Mouse (Mus musculus) frontal cortex, postnatal 14 days (tissue): ENCODE data around the gene Acbd5.
A peak's percentile ranks its signal among the peaks of the same experiment; 100 is the strongest.
"Not testable (repeated sequence)": the region's sequence is repeated elsewhere in the genome, so short reads cannot be mapped to it uniquely, and the experiment has no call there.

Experiments
- DNase-seq, 2 experiments: peaks; one replicate each; pipeline ENCODE4 v3.0.0; 2022; ENCODE audit warnings: low spot score in 2 of 2

The Acbd5 gene

DNA sequence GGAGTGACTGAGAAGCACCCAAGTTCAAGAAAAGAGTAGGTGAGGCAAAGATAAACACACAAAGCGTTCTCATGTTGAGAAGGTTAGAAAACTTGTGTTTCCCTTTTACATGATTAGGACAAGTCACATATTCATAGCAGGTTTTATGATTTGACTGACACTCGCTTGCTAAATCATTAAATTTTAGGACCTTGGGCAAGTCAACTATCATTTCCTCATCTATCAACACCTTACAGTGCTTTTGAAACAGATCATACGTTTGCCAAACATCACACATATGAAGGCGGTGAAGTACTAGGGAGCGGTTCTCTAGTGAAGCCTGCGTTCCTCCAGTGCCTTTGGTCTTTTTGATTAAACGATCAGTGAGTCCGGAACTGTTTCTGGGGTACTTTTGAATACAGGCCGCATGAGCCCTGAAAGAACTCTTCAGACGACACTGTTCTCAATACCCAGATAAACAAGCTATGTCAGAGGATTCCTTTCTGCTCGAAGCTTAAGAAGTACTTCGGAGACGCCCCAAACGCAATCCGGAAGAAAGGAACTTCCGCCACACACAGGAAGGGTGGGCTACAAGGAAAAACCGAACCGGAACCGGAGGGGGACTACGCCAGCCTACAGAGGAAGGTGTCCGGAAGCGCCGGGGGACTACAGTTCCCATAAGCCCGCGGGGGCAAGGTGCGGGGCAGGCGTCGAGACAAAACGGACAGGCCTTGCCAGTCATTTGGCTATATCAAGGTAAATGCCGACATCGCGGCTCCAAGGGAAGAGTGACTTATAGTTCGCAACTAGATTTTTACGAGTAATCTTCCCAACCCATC lies at the start of gene Acbd5:
Gene Acbd5, plus strand, starts transcription at position 616 of the 818 bp plus-strand sequence.
- peak; percentile 91 for DNase-seq

DNA sequence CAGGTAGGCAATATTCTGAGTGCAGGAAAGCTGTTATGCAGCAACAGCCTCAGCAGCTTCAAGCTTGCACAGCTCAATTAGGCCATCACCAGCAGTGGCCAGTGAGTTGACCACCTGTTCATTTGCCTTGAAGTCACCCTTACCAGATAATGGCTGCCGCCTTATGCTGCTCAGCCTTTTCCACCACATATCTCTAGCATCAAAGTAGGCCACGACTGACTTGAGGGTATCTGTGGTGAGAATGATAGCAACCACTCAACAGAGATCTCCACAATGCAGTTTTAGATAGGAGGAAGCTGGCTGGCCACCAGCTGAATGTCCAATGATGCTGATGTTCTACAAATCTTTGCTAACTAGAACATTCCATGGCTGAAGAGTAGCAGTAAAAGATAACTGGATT lies 48.8 kb upstream of the Acbd5 start:
- no peak for DNase-seq

DNA sequence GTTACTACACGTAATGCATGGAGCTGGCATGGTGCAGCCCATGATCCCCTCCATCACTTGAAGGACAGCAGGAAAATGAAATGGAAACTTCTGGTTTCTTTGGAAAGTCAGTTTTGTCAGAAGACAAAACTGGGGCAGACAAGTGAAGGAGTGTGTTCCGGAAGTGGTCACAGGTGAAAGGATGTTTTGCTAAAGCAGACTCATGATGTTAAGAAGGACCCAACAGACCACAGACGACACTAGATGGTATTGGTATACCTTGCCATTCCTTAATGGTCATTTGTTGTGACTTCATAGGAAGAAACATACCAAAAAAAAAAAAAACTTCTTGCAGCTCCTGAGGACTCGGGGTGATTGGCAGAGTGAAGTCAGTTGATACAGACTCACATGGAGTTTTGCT lies 46.6 kb upstream of the Acbd5 start:
- DNase-seq: no peak

DNA sequence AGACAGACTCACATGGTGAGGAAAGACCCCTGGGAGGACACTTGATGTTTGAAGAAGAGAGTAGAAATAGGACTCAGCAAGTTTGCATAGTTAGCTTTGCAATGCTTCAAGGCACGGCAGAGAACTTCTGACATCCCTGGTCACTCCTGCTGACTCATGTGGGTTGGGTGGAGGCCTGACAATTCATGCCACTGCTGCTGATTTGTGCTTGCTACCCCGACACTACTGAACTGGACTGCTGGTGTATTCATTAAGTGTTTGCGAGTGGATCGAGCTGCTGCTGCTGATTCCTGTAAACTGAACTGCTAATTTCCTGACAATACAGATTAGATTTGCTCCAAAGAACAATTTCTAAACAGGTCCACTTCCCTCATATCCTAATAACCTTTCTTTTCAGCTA lies 46.2 kb upstream of the Acbd5 start:
- no peak for DNase-seq

DNA sequence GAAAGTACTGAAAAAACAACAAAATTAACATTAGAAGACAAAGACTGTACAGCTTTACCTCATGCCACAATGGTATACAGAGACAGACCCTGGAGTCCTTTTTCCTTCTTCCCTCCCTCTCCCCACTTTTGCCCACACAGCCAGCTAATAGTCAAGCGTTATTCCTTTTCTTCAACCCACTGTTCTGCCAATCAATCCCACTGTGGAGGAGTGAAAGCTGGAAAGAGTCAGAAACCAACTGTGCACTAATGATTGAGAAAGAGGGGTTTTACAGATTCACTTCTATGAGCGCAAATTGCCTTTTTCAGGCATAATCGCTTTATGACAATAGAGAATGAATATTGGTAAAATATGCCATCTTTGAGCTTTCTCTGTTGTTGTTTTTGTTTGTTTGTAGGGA lies 44.9 kb upstream of the Acbd5 start:
- no peak for DNase-seq

DNA sequence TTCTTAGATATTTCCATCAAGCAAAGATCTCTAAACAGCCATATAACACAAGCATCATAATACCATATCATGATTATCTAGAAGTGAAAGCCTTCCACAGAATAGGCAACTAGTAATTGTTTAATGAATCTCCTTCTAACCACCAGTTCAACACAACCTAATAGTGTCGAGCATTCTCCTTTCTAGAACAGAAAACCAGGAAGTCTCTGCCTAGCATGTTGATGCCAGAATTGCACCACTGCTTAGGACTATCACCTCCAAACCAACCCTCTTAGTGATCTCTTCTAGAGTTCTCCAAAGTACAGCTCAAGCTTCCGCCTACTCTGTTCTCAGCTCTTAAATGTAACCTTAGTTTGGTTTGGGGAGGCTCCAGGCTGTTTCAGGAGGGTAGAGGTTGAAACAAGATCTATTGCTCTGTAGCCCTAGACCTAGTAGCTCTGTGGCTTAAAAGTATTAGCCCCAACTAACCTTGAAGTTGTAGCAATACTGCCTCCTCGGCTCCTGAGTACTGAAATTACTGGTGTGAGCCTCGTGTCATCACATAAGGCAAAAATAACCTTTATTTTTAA lies 44.2 kb upstream of the Acbd5 start:
- no peak for DNase-seq

DNA sequence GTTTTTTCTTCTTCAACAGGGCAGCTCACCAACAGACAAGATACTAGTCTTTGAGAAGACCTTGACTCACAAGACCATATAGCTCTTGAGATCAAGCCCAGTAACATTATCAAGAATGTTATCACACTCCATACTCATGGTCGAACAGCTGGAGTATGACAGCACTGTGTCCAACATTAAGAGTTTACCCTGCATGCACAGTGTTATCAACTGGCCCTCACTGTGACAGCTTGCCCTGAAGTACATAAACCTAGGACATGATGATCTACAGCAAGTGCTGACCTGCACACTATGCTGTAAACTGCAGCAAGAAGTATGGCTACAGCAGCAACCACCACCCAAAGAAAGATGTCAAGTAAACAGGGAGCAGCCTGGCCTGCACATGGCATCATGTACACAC lies 41.6 kb upstream of the Acbd5 start:
- no peak for DNase-seq

DNA sequence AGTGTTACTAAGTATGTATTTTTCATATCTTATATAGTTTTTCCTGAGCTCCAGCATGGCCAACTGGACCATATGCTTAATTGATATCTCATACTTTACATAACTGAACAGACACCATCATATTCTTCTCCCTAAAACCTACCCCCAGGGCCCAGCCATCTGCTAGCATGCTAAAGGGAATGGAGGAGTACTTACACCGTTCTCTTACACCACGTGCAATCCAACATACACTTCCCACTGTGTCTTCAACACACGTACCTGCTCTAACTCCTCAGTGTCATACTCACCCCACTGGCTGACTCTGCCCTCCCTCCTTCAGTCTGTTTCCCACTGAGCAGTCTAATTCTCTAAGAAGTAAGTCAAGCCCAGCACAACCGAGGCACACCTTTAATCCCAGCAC lies 39.1 kb upstream of the Acbd5 start:
- DNase-seq: no peak

DNA sequence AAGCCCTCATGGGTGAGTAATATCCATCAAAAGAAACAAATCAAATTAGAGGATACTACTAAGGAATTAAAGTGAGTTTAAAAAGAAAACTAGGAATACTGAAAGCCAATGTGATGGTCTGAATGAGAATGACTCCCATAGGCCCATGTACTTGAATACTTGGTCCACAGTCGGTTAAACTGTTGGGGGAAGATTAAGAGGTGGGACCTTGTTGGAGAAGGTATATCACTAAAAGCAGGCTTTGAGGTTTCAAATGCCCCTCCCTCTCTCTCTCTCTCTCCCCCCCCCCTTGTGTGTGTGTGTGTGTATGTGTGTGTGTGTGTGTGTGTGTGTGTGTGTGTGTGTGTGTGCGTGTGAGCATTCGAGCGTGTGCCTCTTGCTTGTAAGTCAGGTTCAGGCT lies 37.3 kb upstream of the Acbd5 start:
- DNase-seq: no peak

DNA sequence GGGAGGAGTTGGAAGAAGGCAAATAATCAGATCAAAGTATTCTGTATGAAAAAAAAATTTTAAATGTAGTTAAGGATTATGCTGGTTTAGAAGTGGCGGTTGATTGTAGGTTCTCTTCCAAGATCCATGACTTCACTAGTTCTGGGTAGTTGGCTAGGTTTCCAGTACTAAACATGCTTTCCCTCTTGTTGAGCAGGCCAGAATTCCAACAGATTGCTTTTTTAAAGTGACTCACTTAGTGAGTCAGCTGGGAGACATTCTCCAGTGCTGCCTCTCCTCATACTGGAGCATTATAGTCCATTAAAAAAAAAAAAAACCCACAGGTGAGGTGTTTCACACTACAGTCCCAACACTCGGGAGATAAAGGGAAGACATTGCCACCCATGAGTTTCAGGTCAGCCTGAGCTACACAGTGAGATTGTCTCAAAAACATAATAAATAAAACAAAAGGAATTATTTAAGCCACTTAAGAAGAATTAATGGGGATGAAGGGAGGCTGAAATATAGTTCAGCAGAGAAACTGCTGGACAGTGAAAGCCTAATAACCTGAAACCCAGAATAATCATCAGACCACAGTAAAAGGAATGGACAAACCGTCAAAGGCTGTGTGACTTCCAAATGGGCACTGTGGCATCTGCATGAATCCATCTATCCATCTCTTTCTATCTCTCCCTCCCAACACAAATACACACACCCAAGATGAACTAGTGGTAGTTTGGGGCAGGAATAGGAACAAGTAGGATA lies 33.1 kb upstream of the Acbd5 start:
- no peak for DNase-seq

DNA sequence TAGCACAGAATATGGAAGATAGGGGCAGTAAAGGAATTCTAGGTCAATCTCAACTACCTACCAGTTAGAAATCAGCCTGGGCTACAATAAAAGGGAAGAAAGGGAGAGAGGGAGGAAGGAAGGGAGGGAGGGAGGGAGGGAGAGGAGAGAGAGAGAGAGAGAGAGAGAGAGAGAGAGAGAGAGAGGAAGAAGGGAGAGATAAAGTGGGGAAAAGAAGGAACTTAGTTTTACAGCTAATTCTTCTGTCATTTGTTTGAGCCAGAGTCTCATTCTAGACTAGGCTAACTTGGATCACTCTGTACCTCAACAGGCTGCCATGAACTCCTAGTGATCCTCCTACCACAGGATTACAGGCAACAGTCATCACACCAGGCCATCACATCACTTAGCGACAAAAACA lies 32.5 kb upstream of the Acbd5 start:
- DNase-seq: no peak

DNA sequence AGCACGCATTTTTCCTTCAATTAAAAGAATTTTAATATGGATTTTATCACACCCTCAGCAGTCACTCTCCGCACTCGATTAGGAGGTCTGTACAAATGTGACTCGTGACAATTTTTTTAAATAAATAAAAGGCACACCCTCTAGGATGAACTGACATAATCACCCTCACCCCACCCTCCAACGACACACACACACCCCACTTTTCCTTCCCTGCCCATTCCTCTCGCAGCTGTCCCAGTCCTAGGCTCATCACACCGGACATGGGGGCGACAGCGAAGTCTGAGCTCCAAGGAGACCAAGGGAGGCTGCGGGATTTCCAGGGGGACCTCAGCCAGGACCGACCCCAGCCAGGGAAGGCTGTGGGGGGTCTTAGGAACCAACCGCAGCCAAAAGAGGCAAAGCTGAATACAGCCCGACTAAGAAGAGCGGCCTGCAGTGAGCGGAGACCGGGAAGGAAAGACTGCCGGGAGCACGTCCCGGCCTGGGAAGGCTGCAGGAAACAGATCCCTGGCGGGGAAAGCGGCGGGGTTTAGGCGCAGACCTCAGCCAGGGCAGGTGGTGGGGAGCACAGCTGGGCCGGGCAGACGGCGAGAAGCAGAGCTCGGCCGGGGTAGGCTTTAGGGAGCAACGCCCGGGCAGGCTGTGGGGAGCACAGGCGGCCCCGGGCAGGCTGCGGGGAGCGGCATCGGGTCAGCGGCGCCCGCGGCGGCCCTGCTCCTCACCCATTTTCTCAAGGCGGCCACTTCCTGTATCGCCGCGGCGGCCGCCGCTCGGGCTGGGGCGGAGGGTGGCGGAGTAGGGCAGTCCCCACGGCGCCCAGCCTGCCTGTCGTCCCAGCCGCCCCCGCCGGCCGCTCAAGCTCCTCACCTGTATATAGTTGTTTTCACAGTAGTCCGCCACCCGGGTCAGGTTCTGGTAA lies 28.6 kb upstream of the Acbd5 start:
- DNase-seq: peak in 1 of 2 experiments; percentile 51

DNA sequence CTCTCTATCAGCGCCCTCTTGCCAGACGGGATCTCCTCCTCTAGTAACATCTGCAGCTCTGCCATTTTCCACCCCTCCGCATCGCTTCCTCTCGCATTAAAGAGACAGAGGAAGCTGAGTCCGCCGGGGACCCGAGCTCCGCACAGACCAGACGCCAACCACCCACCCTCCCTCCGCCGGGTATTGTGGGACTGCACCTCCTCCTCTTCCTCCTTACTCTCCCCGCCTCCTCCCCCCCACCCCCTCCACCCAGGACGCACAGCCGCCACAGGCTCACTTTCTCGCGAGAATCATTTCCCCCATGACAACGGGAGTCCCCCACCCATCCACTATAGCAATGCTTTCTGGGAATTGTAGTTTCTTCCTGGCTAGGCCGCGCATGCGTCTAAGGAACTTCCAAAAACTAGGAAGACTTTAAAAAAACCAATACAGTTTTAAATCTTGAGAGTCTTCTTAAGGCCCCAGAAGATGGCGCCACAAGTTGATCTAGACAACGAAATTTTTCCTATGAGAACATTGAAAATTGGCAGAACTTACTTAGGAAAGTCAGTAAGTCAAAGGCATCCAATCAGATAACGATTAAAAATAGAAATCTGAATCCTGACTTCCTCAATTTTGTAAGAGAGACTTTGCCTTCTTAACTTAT lies 27.8 kb upstream of the Acbd5 start, which contains the start of gene Abi1:
Gene Abi1, minus strand, starts transcription at position 241 of the 646 bp plus-strand sequence.
- peak; percentile 89 to 92 for DNase-seq

DNA sequence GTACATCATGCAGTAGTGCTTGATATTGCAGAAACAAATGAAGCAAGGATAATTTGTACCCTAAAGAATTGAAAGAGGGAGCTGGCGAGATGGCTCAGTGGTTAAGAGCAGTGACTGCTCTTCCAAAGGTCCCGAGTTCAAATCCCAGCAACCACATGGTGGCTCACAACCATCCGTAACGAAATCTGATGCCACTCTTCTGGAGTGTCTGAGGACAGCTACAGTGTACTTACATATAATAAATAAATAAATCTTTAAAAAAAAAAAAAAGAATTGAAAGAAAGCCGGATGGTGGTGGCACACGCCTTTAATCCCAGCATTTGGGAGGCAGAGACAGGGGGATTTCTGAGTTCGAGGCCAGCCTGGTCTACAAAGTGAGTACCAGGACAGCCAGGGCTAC lies 27.3 kb upstream of the Acbd5 start:
- not testable (repeated sequence) for DNase-seq

DNA sequence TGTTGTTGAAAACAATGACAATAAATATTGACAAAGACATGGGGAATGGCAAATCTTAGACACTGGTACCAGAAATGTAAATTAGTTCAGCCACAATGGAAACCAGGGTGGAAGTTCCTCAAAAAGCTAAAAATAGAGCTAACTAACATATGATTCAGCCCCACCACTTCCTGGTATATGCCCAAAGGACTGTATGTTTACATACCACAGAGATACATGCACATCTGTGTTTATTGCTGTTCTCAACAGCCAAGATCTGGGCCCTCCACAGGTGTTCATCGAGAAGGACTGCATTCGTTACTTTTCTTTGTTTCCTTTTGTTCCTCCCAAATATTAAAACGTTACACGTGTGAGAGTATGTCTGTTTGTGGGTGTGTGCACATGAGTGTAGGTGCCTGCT lies 26.5 kb upstream of the Acbd5 start:
- DNase-seq: no peak

DNA sequence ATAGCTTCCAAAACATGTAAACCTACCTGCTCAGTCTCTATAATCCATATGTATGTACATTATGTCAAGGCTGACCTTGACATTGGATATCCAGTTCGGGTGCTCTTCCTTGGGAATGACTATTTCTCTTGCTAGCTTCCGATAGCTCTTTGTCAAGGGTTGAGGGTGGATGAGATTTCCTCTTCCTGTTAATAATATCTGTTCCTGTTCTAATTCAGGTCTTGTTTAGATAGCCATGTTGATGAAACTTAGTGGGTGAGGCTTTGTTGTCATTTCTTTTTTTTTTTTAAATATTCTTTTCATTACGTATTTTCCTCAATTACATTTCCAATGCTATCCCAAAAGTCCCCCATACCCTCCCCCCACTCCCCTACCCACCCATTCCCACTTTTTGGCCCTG lies 25.8 kb upstream of the Acbd5 start:
- DNase-seq: no peak

DNA sequence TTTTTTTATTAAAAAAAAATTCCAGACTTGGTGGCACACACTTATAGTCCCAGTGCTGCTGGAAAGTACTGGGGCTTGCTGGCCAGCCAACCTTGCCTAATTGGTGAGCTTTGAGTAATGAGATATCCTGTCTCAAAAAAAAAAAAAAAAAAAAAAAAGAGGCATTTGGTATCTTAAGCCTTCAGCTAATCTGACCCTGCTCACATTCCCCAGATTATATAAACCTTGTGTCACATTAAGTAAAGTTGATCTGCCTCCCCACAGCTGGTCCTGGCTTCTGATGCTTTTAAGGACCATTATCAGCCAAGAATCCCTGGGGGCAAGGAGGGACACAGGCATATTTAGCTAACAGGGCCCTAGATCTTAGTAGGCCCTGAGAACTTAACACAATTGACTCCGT lies 22.3 kb upstream of the Acbd5 start:
- DNase-seq: no peak

DNA sequence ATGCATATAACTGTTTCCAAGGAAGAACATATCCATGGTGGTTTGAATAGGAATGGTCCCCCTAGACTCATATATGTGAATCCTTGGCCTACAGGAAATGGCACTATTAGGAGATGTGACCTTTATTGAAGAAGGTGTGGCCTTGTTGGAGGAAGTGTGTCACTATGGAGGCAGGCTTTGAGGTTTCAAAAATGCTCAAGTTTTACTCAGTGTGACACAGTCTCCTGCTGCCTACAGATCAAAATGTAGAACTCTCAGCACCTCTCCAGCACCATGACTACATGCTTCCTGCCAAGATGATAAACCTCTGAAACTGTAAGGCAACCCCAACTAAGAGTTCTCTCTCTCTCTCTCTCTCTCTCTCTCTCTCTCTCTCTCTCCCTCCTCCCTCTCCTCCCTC lies 20.0 kb upstream of the Acbd5 start:
- no peak for DNase-seq

DNA sequence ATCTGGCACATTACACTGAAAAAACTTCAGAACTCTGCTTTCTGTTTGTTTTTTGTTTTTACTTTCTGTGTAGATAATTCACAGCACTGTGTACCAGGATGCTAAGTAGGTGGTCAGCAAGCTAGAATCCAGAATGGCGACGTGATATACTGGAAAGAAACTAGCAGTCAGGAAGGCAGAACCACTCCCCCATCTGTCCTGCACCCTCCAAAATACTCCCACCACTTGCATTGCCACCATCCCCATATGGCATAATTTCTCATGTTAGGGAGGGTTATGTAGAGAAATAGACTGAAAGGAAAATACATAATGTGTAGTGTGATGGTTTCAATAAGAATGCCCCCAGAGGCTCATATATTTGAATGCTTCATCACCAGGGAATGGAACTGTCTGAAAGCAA lies 16.1 kb upstream of the Acbd5 start:
- DNase-seq: no peak

DNA sequence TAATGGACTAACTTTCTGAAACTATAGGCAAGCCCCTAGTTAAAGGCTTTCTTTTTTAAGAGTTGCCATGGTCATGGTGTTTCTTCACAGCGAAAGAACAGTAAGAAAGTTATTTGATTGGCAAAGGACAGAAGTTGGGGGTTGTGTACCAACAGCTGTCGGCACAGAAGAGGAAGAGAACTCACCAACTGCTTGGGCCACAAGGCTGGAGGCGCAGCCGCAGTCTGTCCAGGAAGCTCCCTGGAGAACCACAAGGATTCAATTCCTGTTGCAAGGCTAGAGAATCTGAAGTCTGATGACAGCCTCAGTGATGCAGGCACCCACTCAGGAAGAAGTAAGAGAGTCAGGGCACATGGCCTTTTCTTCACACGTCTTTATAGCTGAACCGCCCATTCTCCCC lies 15.4 kb upstream of the Acbd5 start:
- DNase-seq: no peak

DNA sequence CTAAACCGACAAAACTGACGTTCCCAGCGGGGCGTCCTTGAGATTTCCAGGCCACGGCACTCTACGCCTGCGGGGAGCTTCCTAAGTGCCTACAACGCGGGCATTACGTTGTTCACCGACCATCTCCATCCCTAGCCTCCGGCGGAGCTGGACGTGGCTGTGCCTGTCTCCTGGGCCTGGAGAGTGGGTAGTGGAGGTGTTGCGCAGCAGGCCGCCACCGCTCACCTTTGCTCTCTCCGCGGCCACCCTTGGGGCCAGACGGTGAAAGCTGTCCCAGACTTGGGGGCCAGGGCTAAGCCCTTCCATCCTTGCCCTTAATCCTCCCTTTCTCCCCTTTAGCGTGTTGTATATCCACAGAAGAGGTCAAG lies 387 bp downstream of the Acbd5 start:
- DNase-seq: no peak
